Mouse (Mus musculus): ENCODE measurements around the gene Eif2ak4. TPM values are rescaled to one million over a fixed set of nuclear protein-coding genes. Genes with fewer than 3 reads are reported as not detected.
A peak's percentile ranks its signal among the peaks of the same experiment; 100 is the strongest.

The Eif2ak4 gene
- polyA plus RNA-seq (2016; fragmentation: Nextera tagmentation; extraction: Ambion mirVana) = 9.5 and 10.0 TPM in 2 replicates

DNA sequence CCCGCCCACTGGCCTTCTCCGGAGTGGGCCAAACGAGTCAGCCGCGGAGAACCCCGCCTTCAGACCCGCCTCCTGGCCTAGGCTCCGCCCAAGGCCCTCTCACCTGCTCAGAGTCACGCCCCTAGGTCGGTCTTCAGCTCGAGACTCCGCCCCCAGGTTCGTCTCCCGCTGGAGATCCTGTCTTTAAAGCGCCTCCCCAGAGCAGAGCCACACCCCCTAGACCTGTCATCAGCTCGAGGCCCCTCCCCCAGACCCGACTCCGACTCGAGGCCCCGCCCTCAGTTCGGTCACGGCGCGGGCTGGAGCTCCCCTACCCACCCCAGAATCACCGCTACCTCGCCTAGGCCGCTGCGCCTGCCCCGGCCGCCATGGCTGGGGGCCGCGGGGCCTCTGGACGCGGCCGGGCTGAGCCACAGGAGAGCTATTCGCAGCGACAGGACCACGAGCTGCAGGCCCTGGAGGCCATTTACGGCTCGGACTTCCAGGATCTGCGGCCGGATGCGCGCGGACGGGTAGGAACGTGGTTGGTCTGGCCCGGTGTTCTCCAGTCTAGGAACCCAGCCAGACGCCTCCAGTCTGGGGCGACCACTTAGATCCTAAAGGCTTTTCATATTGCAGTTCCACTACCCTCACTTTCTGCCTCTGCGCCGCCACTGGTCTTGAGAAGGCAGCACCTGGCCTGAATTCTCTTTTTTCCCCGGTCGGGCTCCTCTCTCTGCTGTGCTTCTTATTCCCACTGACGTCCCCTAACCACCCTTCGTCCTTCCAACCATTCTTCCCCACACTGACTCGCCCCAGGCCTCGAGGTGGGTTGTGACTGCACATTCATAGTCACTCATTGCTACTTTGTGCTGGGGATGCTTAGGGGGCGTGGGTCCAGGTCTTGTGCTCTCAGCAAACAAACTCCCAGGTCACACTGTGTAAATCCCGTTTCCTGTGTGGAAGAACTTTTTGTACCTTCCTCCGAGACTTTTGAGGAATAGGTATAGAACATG is at the start of gene Eif2ak4:
Eif2ak4 (plus strand) TSS at position 278 of the 995 bp plus-strand sequence.
- Histone ChIP-seq H3K4me3 (peak within 1 kb of the TSS; percentile 74), H3K27ac (peak within 1 kb of the TSS; percentile 93), H3K27me3 (ENCODE audit: insufficient read depth, poor library complexity, severe bottlenecking) (no peaks in the 10 kb centered on the region), H3K9me3 (no peaks in the 10 kb centered on the region), H3K36me3 (no peaks in the 10 kb centered on the region), H3K4me1 (0 out of 2 replicates have a peak, but pooled peaks cover 5% of the 10 kb centered on the region)
- WGBS = under 1% methylated on average over 61 of the region's 61 CpGs
- peak; percentile 99 for DNase-seq (ENCODE audit: low spot score)

- 83% methylated on average over 7 of the region's 7 CpGs for WGBS
- H3K4me3 ChIP-seq = no peak overlapping the region
- no peaks in the 10 kb centered on the region for H3K4me1 ChIP-seq
- no peak overlapping the region for H3K27ac ChIP-seq
- DNase-seq (ENCODE audit: low spot score) = no peak
- no peaks in the 10 kb centered on the region for H3K27me3 ChIP-seq (ENCODE audit: insufficient read depth, poor library complexity, severe bottlenecking)
- no peaks in the 10 kb centered on the region for H3K9me3 ChIP-seq
- H3K36me3 ChIP-seq = no peaks in the 10 kb centered on the region
Observed at GRCm38 (mm10) chr2:118341295-118341694, 47.1 kb upstream of the Eif2ak4 start.

DNA sequence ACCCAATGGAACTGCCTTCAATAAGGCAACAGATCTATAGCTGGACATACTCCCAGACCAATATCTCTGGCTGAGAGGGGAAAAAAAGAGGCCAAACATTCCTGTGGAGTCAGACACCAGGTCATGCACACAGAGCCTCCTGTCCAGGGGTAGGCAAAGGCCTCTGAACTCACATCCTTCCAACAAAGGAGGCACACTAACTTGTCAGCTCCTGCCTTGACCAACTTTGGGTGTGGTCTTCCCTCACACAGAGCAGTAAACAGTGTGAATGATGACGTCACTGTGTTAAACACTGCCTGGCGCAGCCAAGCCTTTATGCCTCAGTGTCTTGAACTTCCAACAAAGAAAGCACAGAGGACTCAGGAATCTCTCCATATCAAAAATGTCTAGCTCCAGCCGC is 44.5 kb upstream of the Eif2ak4 start:
- H3K27ac ChIP-seq = no peak overlapping the region
- 65% methylated on average over 3 of the region's 3 CpGs for WGBS
- no peak for DNase-seq (ENCODE audit: low spot score)
- H3K36me3 ChIP-seq = no peaks in the 10 kb centered on the region
- H3K27me3 ChIP-seq (ENCODE audit: insufficient read depth, poor library complexity, severe bottlenecking) = no peaks in the 10 kb centered on the region
- H3K4me1 ChIP-seq = no peaks in the 10 kb centered on the region
- no peaks in the 10 kb centered on the region for H3K9me3 ChIP-seq
- no peak overlapping the region for H3K4me3 ChIP-seq

- no peak overlapping the region for H3K27ac ChIP-seq
- H3K4me3 ChIP-seq = no peak overlapping the region
- no peaks in the 10 kb centered on the region for H3K27me3 ChIP-seq (ENCODE audit: insufficient read depth, poor library complexity, severe bottlenecking)
- H3K9me3 ChIP-seq = no peaks in the 10 kb centered on the region
- DNase-seq (ENCODE audit: low spot score) = no peak
- 64% methylated on average over 1 of the region's 1 CpGs for WGBS
- no peaks in the 10 kb centered on the region for H3K36me3 ChIP-seq
- H3K4me1 ChIP-seq = no peaks in the 10 kb centered on the region
Observed at GRCm38 (mm10) chr2:118345535-118345934, 42.9 kb upstream of the Eif2ak4 start.

DNA sequence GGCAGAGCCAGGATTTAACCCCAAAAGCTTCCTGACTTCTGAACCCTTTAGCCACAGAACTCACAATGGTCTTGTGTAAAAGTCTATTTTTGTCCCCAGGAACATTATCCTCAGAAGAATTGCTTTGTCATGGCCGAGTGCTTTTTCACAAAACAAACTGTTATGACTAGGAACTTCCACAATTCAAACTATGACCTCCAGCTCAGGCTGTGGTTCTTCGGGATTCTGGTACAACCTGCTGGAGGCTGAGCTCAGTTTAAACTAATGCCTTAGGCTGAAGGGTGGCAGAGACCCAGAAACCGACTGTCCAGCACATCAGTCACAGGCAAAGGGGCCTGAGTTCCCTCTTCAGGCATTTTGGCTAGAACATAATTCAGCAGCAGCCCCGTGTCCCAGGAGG is 34.9 kb upstream of the Eif2ak4 start:
- Histone ChIP-seq H3K36me3 (no peaks in the 10 kb centered on the region), H3K27ac (no peak overlapping the region), H3K27me3 (ENCODE audit: insufficient read depth, poor library complexity, severe bottlenecking) (0 out of 2 replicates have a peak, but pooled peaks cover 5% of the 10 kb centered on the region), H3K9me3 (no peaks in the 10 kb centered on the region), H3K4me1 (no peaks in the 10 kb centered on the region), H3K4me3 (no peak overlapping the region)
- DNase-seq (ENCODE audit: low spot score) = no peak
- 70% methylated on average over 4 of the region's 4 CpGs for WGBS

DNA sequence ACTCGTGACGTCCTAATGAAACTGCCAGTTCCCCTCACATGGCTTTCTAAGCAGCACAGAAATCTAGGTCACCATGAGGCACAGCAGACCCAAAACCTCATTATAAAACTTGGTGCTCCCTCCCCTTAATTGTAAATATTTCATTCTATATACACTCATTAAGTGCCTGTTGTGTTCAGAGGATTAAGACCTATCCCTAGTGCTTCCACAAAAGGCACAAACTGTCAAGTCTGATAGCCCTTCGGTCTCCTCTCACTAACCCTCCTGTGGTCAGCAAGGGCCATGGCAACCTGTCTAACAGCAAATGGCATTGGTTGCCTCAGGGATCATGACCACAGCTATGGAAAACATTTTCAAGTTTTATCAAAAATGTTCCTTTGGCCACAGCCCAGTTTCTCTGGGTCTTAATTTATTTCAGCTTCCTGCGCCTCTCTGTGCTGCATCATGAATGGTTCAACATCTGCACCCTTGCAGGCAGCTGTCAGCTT is 34.5 kb upstream of the Eif2ak4 start:
- Histone ChIP-seq H3K4me3 (no peak overlapping the region), H3K36me3 (no peaks in the 10 kb centered on the region), H3K9me3 (no peaks in the 10 kb centered on the region), H3K4me1 (no peaks in the 10 kb centered on the region), H3K27ac (no peak overlapping the region), H3K27me3 (ENCODE audit: insufficient read depth, poor library complexity, severe bottlenecking) (0 out of 2 replicates have a peak, but pooled peaks cover 5% of the 10 kb centered on the region)
- no peak for DNase-seq (ENCODE audit: low spot score)
- 77% methylated on average over 4 of the region's 4 CpGs for WGBS

DNA sequence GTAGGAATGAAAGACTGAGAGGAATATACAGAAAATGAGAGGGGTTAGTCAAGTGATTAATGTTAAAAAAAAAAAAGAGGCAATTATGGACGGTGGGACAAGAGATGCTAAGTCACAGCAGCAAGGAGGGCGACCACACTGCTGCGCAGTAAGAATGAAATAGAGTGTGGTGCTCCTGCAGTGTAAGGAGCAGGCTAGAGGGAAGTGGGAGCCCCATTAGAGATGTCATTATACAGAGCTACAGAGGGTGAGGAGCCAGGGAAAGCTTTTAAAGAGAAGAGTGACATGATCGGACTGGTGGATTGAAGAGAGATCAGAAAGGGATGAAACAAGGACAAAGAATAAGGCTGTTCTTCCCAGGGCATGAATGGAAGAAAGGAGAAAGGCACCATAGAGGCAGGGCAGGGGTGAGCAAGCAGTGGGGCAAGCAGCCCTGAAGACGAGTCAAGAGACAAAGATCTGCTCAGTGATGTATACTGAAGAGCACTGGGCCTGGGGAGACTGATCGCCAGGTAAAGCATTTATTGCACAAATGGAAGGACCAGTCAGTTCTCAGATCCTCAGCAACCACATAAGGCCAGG is 33.2 kb upstream of the Eif2ak4 start:
- Histone ChIP-seq H3K4me1 (no peaks in the 10 kb centered on the region), H3K4me3 (no peak overlapping the region), H3K36me3 (no peaks in the 10 kb centered on the region), H3K9me3 (no peaks in the 10 kb centered on the region), H3K27ac (no peak overlapping the region), H3K27me3 (ENCODE audit: insufficient read depth, poor library complexity, severe bottlenecking) (0 out of 2 replicates have a peak, but pooled peaks cover 5% of the 10 kb centered on the region)
- no peak for DNase-seq (ENCODE audit: low spot score)
- WGBS = 79% methylated on average over 6 of the region's 6 CpGs

GRCm38 (mm10) chr2:118371841-118372240 is 16.6 kb upstream of the Eif2ak4 start:
- Histone ChIP-seq H3K27me3 (ENCODE audit: insufficient read depth, poor library complexity, severe bottlenecking) (peaks cover 55% of the 10 kb centered on the region), H3K27ac (no peak overlapping the region), H3K4me3 (no peak overlapping the region), H3K36me3 (no peaks in the 10 kb centered on the region), H3K4me1 (peaks cover 17% of the 10 kb centered on the region), H3K9me3 (no peaks in the 10 kb centered on the region)
- WGBS = 54% methylated on average over 1 of the region's 1 CpGs
- no peak for DNase-seq (ENCODE audit: low spot score)

DNA sequence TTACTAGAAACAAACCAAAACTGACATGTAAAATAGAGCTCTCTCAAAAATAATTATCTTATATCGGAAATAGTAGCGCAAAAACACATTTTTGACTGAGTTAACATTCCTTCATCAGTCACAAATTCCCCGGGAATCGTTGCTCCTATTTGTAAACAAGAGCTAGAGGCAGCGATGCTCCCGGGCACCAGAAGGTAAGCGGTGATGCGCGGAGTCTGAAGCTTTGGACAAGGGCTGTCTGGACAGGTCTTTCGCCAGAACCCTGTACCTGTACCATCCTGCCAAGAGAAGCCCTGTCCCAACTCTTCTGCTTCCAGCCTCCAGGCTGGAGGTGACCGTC is 15.9 kb upstream of the Eif2ak4 start:
- DNase-seq (ENCODE audit: low spot score) = no peak
- Histone ChIP-seq H3K4me1 (peaks cover 17% of the 10 kb centered on the region), H3K27me3 (ENCODE audit: insufficient read depth, poor library complexity, severe bottlenecking) (peaks cover 55% of the 10 kb centered on the region), H3K27ac (no peak overlapping the region), H3K4me3 (peak overlapping the region; percentile 68), H3K9me3 (no peaks in the 10 kb centered on the region), H3K36me3 (no peaks in the 10 kb centered on the region)
- WGBS = 12% methylated on average over 11 of the region's 11 CpGs

GRCm38 (mm10) chr2:118372901-118373571 is 15.4 kb upstream of the Eif2ak4 start, which contains the start of gene Gpr176:
Gene Gpr176, minus strand, starts transcription at chr2:118373419.
- Histone ChIP-seq H3K27ac (peak within 1 kb of the TSS; percentile 72), H3K4me3 (peak within 1 kb of the TSS; percentile 68), H3K27me3 (ENCODE audit: insufficient read depth, poor library complexity, severe bottlenecking) (peaks cover 55% of the 10 kb centered on the region), H3K9me3 (no peaks in the 10 kb centered on the region), H3K36me3 (no peaks in the 10 kb centered on the region), H3K4me1 (peaks cover 17% of the 10 kb centered on the region)
- WGBS = under 1% methylated on average over 56 of the region's 59 CpGs
- DNase-seq (ENCODE audit: low spot score) = peak; percentile 79

GRCm38 (mm10) chr2:118373572-118374279 is 14.7 kb upstream of the Eif2ak4 start:
- no peaks in the 10 kb centered on the region for H3K36me3 ChIP-seq
- H3K4me3 ChIP-seq = peak overlapping the region; percentile 68
- no peaks in the 10 kb centered on the region for H3K9me3 ChIP-seq
- DNase-seq (ENCODE audit: low spot score) = peak; percentile 88
- 2% methylated on average over 43 of the region's 43 CpGs for WGBS
- peak overlapping the region; percentile 72 for H3K27ac ChIP-seq
- H3K27me3 ChIP-seq (ENCODE audit: insufficient read depth, poor library complexity, severe bottlenecking) = peaks cover 55% of the 10 kb centered on the region
- peaks cover 17% of the 10 kb centered on the region for H3K4me1 ChIP-seq

- 86% methylated on average over 1 of the region's 1 CpGs for WGBS
- H3K9me3 ChIP-seq = no peaks in the 10 kb centered on the region
- peaks cover 17% of the 10 kb centered on the region for H3K4me1 ChIP-seq
- no peak overlapping the region for H3K27ac ChIP-seq
- peaks cover 38% of the 10 kb centered on the region for H3K27me3 ChIP-seq (ENCODE audit: insufficient read depth, poor library complexity, severe bottlenecking)
- DNase-seq (ENCODE audit: low spot score) = no peak
- no peaks in the 10 kb centered on the region for H3K36me3 ChIP-seq
- H3K4me3 ChIP-seq = no peak overlapping the region
Observed at GRCm38 (mm10) chr2:118375522-118375921, 12.9 kb upstream of the Eif2ak4 start.
